Mouse (Mus musculus) G1E (cell line): Measurements from ENCODE around the gene Spz1.

Experiments used
- CTCF ChIP-seq: IDR thresholded peaks from 2 replicates; pipeline ENCODE4 v1.5.1; 2012; ENCODE audit warnings: low read depth, low read length, inconsistent platforms, mixed read lengths
- GATA1 ChIP-seq: IDR thresholded peaks from 2 replicates; pipeline ENCODE4 v1.6.1; 2012; ENCODE audit warnings: borderline replicate concordance, low read length, inconsistent platforms, mixed read lengths

GRCm38 (mm10) chr13:92613094-92613493, 37.1 kb upstream of the Spz1 start:
- no peak for TF ChIP-seq GATA1
- TF ChIP-seq CTCF = no peak
